Mouse (Mus musculus) erythroid progenitor cell, adult 5-6 weeks (primary cell): Measurements from ENCODE around the gene Nans. TPM values are rescaled to one million over a fixed set of nuclear protein-coding genes. Genes with fewer than 3 reads are reported as not detected.

Experiments used
- ATAC-seq: replicated peaks from 2 replicates; pipeline ENCODE4 v1.8.0; 2016; ENCODE audit warnings: moderate number of reproducible peaks, mild to moderate bottlenecking, moderate TSS enrichment, inconsistent platforms; ENCODE audit not compliant: poor library complexity, low FRiP score, severe bottlenecking
- total RNA-seq, 2 experiments: library from RNA; stranded (forward) in 1 of 2; stranded (reverse) in 1 of 2; fragments of 150-400 nt in 1 of 2; fragments of 186-747, 209-891 nt in 1 of 2; gene quantifications; 2 replicates each; pipeline versions ENCODE4 v1.2.3 to v1.2.4; 2015 to 2017; ENCODE audit warnings: low replicate concordance in 2 of 2

The Nans gene
- total RNA-seq, 2 experiments from 2014 or later: 22.1 to 25.6 TPM

- peak; percentile 90 for ATAC-seq
Observed at GRCm38 (mm10) chr4:46526798-46527557, 37.9 kb downstream of the Nans start.

GRCm38 (mm10) chr4:46527558-46527926, 38.5 kb downstream of the Nans start:
- ATAC-seq: peak; percentile 78

- no peak for ATAC-seq
Observed at GRCm38 (mm10) chr4:46529722-46530121, 40.7 kb downstream of the Nans start.

DNA sequence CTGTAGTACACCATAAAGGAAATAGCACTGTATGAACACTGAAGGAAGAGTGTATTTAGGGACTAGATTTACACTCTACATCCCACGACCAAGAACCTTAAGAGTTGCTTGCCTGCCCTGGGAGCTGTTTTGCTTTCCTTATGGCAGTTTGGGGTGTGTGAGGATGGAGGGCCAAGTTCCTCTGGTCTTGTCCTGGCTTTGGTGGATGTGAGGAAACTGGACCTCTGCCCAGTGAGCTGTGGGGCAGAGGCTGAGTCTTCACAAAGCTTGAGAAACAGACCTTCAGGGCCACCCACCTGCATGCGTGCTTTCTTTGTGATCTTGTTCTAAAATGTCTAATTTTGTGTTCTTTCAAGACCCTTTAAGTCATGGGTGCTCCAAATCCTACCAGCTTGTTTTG, 43.5 kb downstream of the Nans start:
- no peak for ATAC-seq

- no peak for ATAC-seq
Observed at GRCm38 (mm10) chr4:46532926-46533325, 43.9 kb downstream of the Nans start.

GRCm38 (mm10) chr4:46533934-46534720, 45.1 kb downstream of the Nans start:
- ATAC-seq: no peak

DNA sequence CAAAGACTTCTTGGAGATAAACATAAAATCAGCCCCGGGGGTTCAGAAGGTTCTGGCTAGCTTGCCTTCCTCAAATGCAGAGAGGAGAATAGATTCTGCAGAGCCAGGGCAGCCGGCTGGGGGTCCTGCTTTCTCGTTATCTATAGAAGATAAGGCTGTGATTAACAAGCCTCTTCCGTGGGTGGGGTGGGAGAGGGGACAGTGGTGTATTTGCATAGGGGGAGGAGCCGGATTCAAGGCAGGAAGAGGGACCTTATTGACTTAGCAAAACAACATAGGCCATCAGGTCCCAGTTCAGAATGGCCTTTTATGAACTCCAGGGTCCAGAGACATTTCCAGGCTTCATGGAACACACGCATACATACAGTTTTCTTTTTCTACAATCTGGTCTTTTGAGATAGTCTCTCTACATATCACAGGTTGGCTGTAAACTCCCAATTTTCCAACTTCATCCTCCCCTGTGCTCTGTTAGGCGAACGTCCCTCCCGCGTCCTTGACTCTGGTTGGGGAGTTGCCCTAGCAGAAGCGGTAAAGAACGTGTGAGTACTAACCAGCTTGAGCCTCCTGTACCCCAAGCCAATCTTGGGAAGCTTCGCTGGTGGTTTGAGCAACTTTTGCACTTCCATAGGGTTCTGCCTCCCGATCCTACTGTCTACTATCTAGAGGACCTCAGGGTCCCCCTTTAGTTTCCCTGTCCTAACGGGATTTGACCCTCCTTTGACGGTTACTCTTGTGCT, 46.2 kb downstream of the Nans start:
- no peak for ATAC-seq

GRCm38 (mm10) chr4:46535840-46536361, 46.9 kb downstream of the Nans start, which contains the start of gene Trim14:
Gene Trim14, minus strand, starts transcription at chr4:46536141.
- ATAC-seq: 0 out of 2 replicates have a peak, but pooled peaks have one; percentile 23

GRCm38 (mm10) chr4:46539167-46539566, 50.1 kb downstream of the Nans start:
- ATAC-seq: no peak

DNA sequence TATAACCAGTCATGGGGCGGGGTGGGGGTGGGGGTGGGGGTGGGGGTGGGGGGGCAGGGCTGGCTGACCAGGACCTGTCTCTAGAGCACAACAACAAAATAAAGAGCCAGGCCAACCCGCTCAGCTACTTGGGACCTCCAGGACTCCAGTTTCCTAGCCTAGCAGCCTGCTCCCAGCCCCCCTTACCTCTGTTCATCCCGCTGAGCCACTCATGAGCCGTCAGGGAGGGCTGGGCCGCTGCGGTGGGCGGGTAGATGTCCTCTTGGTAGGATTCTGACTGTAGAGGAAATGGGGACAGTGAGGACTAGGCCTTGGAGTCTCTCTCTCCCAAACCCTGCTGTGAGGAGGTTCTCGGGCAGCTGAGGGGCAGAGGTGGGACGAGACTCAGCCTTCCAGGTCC, 52.7 kb downstream of the Nans start:
- ATAC-seq: no peak

DNA sequence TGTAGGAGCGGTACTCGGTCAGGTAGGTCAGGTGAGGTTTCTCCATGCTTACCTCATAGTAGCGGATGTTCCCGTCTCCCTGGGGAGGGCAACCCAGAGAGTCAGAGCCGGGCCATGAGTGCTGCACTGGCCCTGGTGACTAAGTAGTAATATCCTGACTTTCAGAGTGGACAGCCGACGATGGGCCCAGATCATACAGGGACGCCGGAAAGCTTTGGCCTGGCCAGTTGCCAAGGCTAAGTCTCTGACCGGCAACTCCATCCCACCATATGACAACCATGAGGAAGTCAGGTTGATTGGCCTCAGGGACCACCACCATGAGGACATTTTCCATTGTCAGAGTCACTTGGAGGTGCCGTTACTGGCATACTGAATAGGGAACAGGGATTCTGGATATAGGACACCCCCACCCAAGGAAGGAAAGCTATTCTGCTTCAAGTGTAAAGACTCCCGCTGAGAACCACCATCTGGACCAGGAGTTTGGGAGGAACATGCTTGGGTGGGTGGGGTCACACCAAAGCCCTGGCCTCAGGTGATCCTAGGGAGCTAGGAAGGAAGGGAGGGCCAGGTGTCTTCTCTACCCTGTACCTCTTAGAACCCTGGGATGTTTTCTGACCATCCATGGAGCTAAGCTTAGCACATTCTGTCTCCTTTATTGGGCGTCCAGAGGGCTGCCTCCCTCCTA, 54.5 kb downstream of the Nans start:
- no peak for ATAC-seq

DNA sequence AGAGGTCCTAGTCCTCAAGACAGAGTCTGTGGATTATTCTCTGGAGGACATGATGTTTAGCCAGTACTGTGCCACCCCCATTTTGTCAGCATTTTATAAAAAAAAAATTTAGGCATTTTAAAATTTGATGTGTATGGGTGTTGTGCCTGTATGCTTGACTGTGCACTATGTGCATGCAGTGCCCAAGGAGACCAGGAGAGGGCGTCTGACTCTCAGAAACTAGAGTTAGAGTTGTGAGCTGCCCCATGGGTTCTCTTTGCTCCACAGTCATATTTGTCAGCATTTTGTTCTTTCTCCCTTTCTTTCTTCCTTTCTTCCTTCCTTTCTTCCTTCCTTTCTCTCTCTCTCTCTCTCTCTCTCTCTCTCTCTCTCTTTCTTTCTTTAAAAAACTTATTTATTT, 55.3 kb downstream of the Nans start:
- ATAC-seq: no peak

DNA sequence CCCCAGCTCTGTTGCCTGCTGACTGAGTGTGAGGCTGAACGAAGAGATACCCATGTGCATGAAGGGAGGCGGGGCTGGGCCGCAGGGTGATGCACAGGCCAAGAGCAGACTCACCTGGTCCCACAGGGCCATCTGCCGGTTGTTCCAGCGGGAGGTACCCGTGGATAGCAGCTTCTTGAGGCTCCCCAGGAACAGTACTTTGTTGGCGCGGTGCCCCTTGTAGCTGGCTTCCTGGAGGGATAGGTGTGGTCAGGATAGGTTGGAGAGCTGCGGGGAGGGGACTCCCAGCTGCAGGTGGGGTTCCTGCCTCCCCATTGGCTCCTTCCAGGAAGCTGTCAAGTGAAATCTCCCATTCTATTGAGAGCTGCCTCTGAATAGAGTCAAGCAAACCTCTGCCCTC, 56.5 kb downstream of the Nans start:
- ATAC-seq: no peak

DNA sequence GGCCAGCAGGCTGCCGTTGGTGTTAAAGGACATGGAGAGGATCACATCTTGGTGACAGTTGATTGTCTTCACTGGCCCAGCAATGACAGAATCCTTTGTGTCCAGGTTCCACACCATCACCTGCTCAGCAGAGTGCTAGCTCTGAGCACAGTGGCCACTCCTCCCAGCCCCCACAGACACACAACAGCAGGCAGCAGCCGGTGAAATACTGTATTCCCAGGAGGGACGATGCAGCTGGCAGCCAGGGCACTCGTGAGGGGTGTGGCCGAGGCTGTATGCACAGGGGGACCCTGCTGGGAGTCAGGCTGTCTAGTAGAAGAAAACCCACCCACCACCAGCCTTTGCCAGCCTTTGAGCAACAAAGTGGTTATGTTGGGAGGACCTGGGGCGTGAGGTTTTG, 57.7 kb downstream of the Nans start:
- ATAC-seq: no peak

- ATAC-seq: no peak
Observed at GRCm38 (mm10) chr4:46549979-46550378, 60.9 kb downstream of the Nans start.

- ATAC-seq: no peak
Observed at GRCm38 (mm10) chr4:46550406-46550805, 61.4 kb downstream of the Nans start.
